Mouse (Mus musculus) midbrain, postnatal 0 days (tissue): ENCODE results near the gene Gna11. TPM values are rescaled to one million over a fixed set of nuclear protein-coding genes. Genes with fewer than 3 reads are reported as not detected.

Experiments
- ATAC-seq: fragments of 200-750 bp; cut with Nextera tagmentation; 2 replicates; pipeline ENCODE4 v1.8.0; 2017; ENCODE audit warnings: moderate number of reproducible peaks, mild to moderate bottlenecking, moderate TSS enrichment, moderate library complexity; ENCODE audit not compliant: low FRiP score
- DNase-seq: peaks from one replicate; pipeline ENCODE4 v3.0.0-alpha.2; 2015; ENCODE audit warnings: low spot score
- H3K27ac ChIP-seq: fragments of 300-500 bp; sonication (generic); 2 replicates; pipeline ENCODE4 v1.5.1; 2014; ENCODE audit warnings: low read depth, mild to moderate bottlenecking, low read length, mixed read lengths
- H3K27me3 ChIP-seq: fragments of 300-500 bp; sonication (generic); 2 replicates; pipeline ENCODE4 v1.6.1; 2014; ENCODE audit warnings: low read length, control low read depth, mixed read lengths; ENCODE audit not compliant: insufficient read depth
- H3K36me3 ChIP-seq: fragments of 300-500 bp; sonication (generic); 2 replicates; pipeline ENCODE4 v1.6.1; 2014; ENCODE audit warnings: low read length, control low read depth, mixed read lengths; ENCODE audit not compliant: insufficient read depth
- H3K4me1 ChIP-seq: fragments of 300-500 bp; sonication (generic); 2 replicates; pipeline ENCODE4 v1.6.1; 2014; ENCODE audit warnings: mild to moderate bottlenecking, control low read depth, antibody characterized with exemption, low read length, mixed read lengths; ENCODE audit not compliant: insufficient read depth
- H3K4me2 ChIP-seq: fragments of 300-500 bp; sonication (generic); 2 replicates; pipeline ENCODE4 v1.6.1; 2014; ENCODE audit warnings: low read depth, mild to moderate bottlenecking, low read length, mixed read lengths; ENCODE audit not compliant: poor library complexity, severe bottlenecking
- H3K4me3 ChIP-seq: fragments of 300-500 bp; sonication (generic); 2 replicates; pipeline ENCODE4 v1.5.1; 2014; ENCODE audit warnings: low read depth, mild to moderate bottlenecking, low read length, moderate library complexity
- H3K9ac ChIP-seq: fragments of 300-500 bp; sonication (generic); replicated peaks from 2 replicates; pipeline ENCODE4 v1.6.1; 2014; ENCODE audit warnings: mild to moderate bottlenecking, low read length, moderate library complexity, mixed read lengths; ENCODE audit not compliant: poor library complexity, severe bottlenecking
- H3K9me3 ChIP-seq: fragments of 300-500 bp; sonication (generic); 2 replicates; pipeline ENCODE4 v1.6.1; 2016; ENCODE audit warnings: low read length, control low read depth
- CTCF ChIP-seq: IDR thresholded peaks from 2 replicates; pipeline ENCODE4 v1.5.1; 2016; ENCODE audit warnings: antibody characterized with exemption, mild to moderate bottlenecking
- WGBS: fragments of 180-500 bp; shearing (Covaris S2); extraction: QIAGEN DNeasy Blood & Tissue Kit; methylation state at CpG from one replicate; pipeline ENCODE4 v1.1.7; 2014; 5-methylcytosine and 5-hydroxymethylcytosine counted together
- polyA plus RNA-seq: library from polyadenylated mRNA; unstranded; fragments of >200 nt; fragmentation: Nextera tagmentation; extraction: Ambion mirVana; gene quantifications from 2 replicates; pipeline ENCODE4 v1.2.1, GENCODE M21; 2015
- total RNA-seq: library from RNA; depleted of rRNA; stranded (reverse); fragments of >200 nt; gene quantifications from 2 replicates; pipeline ENCODE4 v1.2.3, GENCODE M21; 2014

The Gna11 gene
- total and polyA plus RNA-seq, 2 experiments from 2014 or later = 108 to 130 TPM

DNA sequence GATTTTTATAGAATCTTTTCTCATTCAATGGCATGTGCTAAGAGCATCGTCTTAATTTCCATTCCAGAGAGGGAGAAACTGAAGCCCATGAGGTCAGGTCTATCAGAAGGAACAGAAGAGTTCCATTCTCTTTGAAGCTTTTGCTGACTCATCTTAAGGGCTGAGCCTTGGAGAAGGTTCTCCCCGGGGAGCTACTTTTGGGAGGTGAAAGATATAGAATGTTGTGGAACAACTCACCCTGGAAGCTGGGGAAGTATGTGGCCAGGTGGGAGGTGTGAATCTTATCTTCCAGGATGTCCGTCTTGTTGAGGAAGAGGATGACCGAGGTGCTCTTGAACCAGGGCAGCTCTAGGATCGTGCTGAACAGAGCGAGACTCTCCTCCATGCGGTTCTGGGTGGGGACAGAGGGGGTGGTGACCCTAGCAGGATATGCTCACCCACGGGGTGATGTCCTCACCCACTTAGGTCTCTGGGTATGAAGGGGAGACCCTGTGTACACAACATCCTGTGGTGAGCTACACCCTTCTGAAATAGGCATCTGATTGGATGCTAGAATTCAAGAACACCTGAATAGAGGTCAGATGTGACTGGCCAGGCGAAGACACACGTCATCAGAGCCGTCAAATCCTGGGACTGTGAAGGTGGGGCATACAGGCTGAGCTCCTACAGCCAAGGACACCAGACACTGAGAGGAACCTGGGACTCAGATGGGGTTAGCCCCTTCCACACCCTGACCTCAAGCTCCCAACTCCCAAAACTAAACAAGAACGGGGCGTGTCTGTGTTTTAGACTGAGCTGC, 37.1 kb downstream of the Gna11 start:
- DNase-seq = no peak
- H3K4me1 ChIP-seq = no peaks in the 10 kb centered on the region
- H3K9ac ChIP-seq = no peak overlapping the region
- no peaks in the 10 kb centered on the region for H3K9me3 ChIP-seq
- 76% methylated on average over 13 of the region's 13 CpGs for WGBS
- no peak overlapping the region for H3K4me2 ChIP-seq
- H3K36me3 ChIP-seq = no peaks in the 10 kb centered on the region
- H3K27me3 ChIP-seq = peaks cover 3% of the 10 kb centered on the region; the same call in 1 of the 2 replicates
- no peak for TF ChIP-seq CTCF
- no peak overlapping the region for H3K27ac ChIP-seq
- ATAC-seq = no peak
- no peak overlapping the region for H3K4me3 ChIP-seq

DNA sequence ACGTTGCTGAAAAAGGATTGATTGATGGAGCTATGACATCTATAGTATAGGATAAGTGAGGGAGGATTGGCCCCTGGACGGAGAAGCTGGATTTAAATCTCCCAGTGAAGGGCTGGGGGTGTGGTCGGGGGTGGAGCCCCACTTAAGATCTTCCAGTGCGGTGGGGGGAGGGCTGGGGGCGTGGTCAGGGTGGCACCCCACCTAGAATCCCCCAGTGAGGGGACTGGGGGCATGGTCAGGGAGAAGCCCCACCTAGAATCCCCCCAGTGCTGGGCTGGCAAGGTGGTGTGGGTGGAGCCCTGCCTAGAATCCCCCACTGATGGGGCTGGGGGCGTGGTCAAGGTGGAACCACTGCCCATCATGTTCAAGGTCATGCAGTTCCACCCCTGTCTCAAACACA, 37.9 kb downstream of the Gna11 start:
- Histone ChIP-seq H3K27me3 (no peaks in the 10 kb centered on the region; the same call in 1 of the 2 replicates), H3K4me3 (no peak overlapping the region)
- 37% methylated on average over 6 of the region's 6 CpGs for WGBS

DNA sequence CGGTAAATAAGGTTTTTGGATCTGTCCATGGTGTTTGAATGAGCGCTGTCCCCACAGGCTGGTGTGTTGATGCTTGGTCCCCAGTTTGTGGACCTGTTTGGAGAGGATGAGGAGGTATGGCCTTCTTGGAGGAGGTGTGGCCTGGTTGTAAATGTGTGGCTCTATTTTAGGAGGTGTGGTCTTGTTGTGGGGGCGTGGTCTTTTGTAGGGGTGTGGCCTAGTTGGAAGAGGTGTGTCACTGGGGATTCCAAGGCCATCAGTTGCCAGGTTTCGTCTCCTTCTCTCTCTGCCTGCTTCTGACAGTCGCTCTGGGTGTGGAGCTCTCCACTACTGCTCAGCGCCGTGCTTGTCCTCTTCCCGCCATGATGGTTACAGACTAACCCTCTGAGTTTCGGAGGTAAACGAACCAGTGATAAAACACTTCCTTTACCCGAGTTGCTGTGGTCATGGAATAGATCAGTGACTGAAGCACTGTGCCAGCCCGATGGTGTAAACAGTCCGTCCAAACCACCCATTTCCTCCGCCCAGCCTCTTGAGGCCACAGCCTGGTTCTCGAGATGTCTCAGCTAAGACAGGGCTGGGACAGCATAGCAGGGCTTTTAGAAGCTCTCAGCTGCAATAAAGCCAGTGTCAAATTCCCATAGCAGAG, 39.9 kb downstream of the Gna11 start:
- no peaks in the 10 kb centered on the region for H3K36me3 ChIP-seq
- DNase-seq = no peak
- WGBS = 82% methylated on average over 15 of the region's 15 CpGs
- no peaks in the 10 kb centered on the region for H3K27me3 ChIP-seq
- ATAC-seq = no peak
- H3K9ac ChIP-seq = no peak overlapping the region
- no peaks in the 10 kb centered on the region for H3K4me1 ChIP-seq
- H3K4me2 ChIP-seq = no peak overlapping the region
- TF ChIP-seq CTCF = no peak
- H3K27ac ChIP-seq = no peak overlapping the region
- no peak overlapping the region for H3K4me3 ChIP-seq
- H3K9me3 ChIP-seq = no peaks in the 10 kb centered on the region

More for the DNA sequence above, 37.9 kb downstream of the Gna11 start:
- Histone ChIP-seq H3K36me3 (no peaks in the 10 kb centered on the region), H3K27ac (no peak overlapping the region), H3K4me1 (no peaks in the 10 kb centered on the region), H3K9me3 (no peaks in the 10 kb centered on the region), H3K4me2 (no peak overlapping the region), H3K9ac (no peak overlapping the region)
- TF ChIP-seq CTCF = no peak
- no peak for ATAC-seq
- no peak for DNase-seq

DNA sequence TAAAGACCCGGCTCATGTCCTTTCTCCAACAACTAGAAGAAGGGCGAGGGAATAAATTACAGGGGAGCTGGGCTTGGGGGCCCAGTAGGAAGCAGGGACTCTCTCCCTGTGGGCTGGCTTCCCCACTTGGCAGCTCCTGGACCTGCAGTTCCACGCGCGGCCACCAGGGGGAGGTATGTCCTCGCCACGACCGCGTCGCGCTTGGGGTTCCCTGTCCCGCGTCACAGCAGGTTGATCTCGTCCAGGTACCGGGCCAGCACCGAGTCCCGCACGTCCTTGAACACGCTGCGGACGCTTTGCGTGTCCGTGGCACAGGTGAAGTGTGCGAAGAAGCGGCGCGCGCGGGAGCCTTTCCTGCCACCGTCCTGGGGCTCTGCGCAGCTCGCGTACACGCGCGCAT, 42.3 kb downstream of the Gna11 start:
- H3K9ac ChIP-seq = 0 out of 2 replicates have a peak overlapping the region, but pooled peaks have one; percentile 48
- no peaks in the 10 kb centered on the region for H3K9me3 ChIP-seq
- H3K4me2 ChIP-seq = peak overlapping the region; percentile 64
- H3K36me3 ChIP-seq = no peaks in the 10 kb centered on the region
- 6% methylated on average over 36 of the region's 36 CpGs for WGBS
- H3K27ac ChIP-seq = no peak overlapping the region
- TF ChIP-seq CTCF = peak; percentile 98
- no peaks in the 10 kb centered on the region for H3K4me1 ChIP-seq
- DNase-seq = peak; percentile 66
- peak overlapping the region; percentile 36 for H3K4me3 ChIP-seq
- H3K27me3 ChIP-seq = no peaks in the 10 kb centered on the region
- peak; percentile 47; the same call in 1 of the 2 replicates for ATAC-seq

DNA sequence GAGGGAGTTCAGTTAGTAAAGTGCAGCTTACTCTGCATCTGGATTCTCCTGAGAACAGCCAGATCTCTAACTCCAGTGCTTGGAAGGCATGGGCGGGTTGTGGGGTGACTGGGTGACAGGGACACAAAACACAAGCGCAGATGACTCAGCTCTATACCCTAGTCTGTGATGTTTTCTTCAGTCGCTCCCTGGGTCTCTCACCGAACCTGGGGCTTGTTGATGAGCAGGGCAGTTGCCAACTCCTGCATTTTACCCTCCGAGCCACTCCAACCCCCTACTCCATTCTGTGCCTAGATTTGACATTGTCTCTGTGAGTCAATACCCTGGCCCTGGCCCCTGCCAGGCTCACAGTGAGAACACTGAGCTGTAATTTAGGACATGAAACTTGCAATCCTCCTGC, 43.1 kb downstream of the Gna11 start:
- DNase-seq (no peak), ATAC-seq (no peak)
- Histone ChIP-seq H3K9me3 (no peaks in the 10 kb centered on the region), H3K4me1 (no peaks in the 10 kb centered on the region), H3K27ac (no peak overlapping the region), H3K4me2 (no peak overlapping the region), H3K36me3 (no peaks in the 10 kb centered on the region), H3K9ac (no peak overlapping the region), H3K4me3 (no peak overlapping the region), H3K27me3 (no peaks in the 10 kb centered on the region)
- TF ChIP-seq CTCF = no peak
- WGBS = 85% methylated on average over 5 of the region's 5 CpGs

DNA sequence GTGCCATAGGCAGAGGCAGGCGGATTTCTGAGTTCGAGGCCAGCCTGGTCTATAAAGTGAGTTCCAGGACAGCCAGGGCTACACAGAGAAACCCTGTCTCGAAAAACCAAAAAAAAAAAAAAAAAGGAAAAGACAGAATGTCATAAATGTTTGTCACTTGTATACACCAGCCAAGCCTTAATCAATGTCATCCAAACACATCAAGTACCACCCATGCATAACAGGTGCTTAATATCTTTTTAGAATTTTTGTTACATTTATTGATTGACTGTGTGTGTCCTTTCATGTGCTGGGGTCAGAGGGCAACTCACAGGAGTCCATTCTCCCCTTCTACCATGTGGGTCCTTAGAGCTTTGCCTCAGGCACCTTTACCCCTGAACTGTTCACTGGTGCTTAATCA, 45.0 kb downstream of the Gna11 start, which contains the start of gene S1pr4:
Gene S1pr4, minus strand, starts transcription at position 101 of the 400 bp plus-strand sequence.
- DNase-seq (no peak), ATAC-seq (no peak)
- Histone ChIP-seq H3K9ac (no peak within 1 kb of the TSS), H3K9me3 (no peaks in the 10 kb centered on the region), H3K4me2 (no peak within 1 kb of the TSS), H3K4me1 (peaks cover 4% of the 10 kb centered on the region; the same call in 1 of the 2 replicates), H3K27me3 (no peaks in the 10 kb centered on the region), H3K36me3 (no peaks in the 10 kb centered on the region), H3K27ac (no peak within 1 kb of the TSS), H3K4me3 (no peak within 1 kb of the TSS)
- no peak for TF ChIP-seq CTCF
- WGBS = 87% methylated on average over 2 of the region's 3 CpGs
